Mouse (Mus musculus) cerebellum, adult 2 months (tissue): ENCODE data around the gene Eomes.

ENCODE experiments used
- CTCF ChIP-seq: fragments of 200-500 bp; IDR thresholded peaks from 2 replicates; pipeline ENCODE4 v1.5.1; 2011; ENCODE audit warnings: low read depth, mild to moderate bottlenecking, control low read depth, low read length, moderate library complexity, borderline replicate concordance; ENCODE audit not compliant: insufficient read depth
- POLR2A ChIP-seq: fragments of 200-500 bp; IDR thresholded peaks from 2 replicates; pipeline ENCODE4 v1.6.1; 2011; ENCODE audit warnings: low read length, control low read depth, borderline replicate concordance; ENCODE audit not compliant: insufficient read depth

DNA sequence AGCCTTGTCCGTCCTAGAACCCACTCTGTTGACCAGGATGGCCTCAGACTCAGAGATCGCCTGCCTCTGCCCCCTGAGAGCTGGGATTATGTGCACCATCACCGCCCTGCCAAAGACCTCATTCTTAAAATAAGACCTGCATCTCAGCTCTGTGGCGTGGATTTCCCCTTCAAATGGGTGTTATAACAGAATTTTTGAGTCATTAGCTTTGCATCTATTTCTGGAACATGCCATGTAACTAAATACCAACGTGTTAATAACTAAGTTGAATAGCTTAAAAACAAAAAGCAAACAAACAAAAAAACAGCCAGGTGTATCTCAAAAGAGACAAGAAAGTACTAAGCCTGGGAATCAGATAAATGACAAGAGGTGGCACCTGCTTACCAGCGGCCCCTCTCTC is 23.0 kb downstream of the Eomes start:
- TF ChIP-seq CTCF: no peak
- TF ChIP-seq POLR2A: no peak
